Mouse (Mus musculus) CH12.LX (cell line): Measurements from ENCODE around the gene Cyp11a1.

ENCODE experiments used
- CHD2 ChIP-seq: IDR thresholded peaks from 2 replicates; pipeline ENCODE4 v1.6.1; 2011; ENCODE audit warnings: low read length, improper control_type of control experiment
- IRF4 ChIP-seq: IDR thresholded peaks from 2 replicates; pipeline ENCODE4 v1.6.1; 2014; ENCODE audit warnings: low read depth, mild to moderate bottlenecking, inconsistent platforms, low read length, improper control_type of control experiment
- MEF2A ChIP-seq: IDR thresholded peaks from 2 replicates; pipeline ENCODE4 v1.6.1; 2014; ENCODE audit warnings: low read depth, mild to moderate bottlenecking, inconsistent platforms, low read length, improper control_type of control experiment, borderline replicate concordance
- ZMIZ1 ChIP-seq: IDR thresholded peaks from 2 replicates; pipeline ENCODE4 v1.6.1; 2012; ENCODE audit warnings: low read depth, mild to moderate bottlenecking, inconsistent platforms, low read length, improper control_type of control experiment
- ZNF384 ChIP-seq: IDR thresholded peaks from 2 replicates; pipeline ENCODE4 v1.6.1; 2012; ENCODE audit warnings: low read depth, low read length, improper control_type of control experiment, inconsistent platforms

DNA sequence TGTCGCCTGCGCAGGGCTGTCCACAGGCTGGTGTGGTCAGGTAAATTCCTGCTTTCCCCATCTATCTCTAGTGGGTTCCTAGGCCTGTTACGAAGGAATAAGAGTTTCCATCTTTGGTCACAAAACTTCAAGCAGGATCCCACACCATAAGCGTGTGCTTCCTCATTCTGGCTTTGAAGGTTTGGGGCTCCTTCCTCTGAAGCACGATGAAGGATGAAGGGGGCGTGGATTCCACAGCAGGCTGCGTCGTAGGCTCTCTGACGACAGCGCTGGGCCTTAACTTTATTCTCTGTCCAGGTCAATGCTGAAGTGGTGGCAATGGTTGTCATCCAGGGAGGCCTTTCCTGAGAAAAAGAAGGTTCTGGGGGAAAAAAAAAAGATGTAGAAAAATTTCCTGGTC, 25.6 kb upstream of the Cyp11a1 start:
- no peak for TF ChIP-seq IRF4
- TF ChIP-seq CHD2 = no peak
- TF ChIP-seq ZMIZ1 = no peak
- no peak for TF ChIP-seq ZNF384
- no peak for TF ChIP-seq MEF2A
